Mouse (Mus musculus): ENCODE data around the gene St5.
A peak's percentile ranks its signal among the peaks of the same experiment; 100 is the strongest.

DNA sequence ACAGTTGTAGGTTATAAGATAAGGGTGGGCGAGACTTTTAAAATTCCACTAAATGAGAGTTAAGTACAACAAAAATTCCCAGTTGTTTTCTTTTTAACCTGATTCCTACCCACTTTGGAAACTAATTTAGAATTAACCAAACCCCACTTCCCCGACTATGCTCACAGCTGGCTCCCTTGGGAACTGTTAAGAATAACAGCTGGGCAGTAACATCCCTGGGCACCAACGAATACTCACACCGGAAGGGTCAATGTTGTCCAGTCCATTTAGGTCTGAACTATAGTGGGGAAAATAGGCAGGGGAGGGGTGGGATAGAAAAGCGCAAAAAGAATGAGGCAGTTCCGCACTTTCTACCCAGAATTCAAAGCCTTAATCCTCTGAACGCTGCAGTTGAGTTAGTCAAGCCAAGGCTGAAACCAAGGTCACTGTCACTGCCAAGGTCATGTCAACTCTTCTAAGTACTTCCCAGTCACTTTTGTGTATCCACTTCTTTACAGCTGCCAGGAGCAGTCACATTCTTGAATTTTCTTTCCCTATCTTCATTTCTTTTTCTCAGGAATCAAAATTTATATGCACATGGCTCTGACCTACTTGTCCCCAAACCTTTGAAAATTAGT is 96.3 kb downstream of the St5 start:
- no peak for TF ChIP-seq CTCF (IDR thresholded peaks at IDR 0.05; ENCODE audit: control insufficient read depth, insufficient read depth, insufficient read length)
- no peak for TF ChIP-seq USF1 (IDR thresholded peaks at IDR 0.05; ENCODE audit: low read depth)
- TF ChIP-seq MAX (IDR thresholded peaks at IDR 0.05): no peak
- no peak for TF ChIP-seq MYOG (IDR thresholded peaks at IDR 0.05; ENCODE audit: control insufficient read depth, extremely low read depth, insufficient read length)
- TF ChIP-seq MYOD1 (IDR thresholded peaks at IDR 0.05; ENCODE audit: control insufficient read depth, insufficient read length, low read depth): peak; percentile 80
- TF ChIP-seq FOSL1 (IDR thresholded peaks at IDR 0.05; ENCODE audit: insufficient read depth, low read length, poor library complexity, severe bottlenecking): no peak
